Mouse (Mus musculus): ENCODE data around the gene Higd1b.

- no peak for TF ChIP-seq CTCF (IDR thresholded peaks at IDR 0.05; ENCODE audit: insufficient read depth, low read length)
- TF ChIP-seq POLR2A (IDR thresholded peaks at IDR 0.05; ENCODE audit: borderline replicate concordance, extremely low read depth, low read depth, low read length) = peak; percentile 70; the same call in 1 of the 2 replicates
Measured at GRCm38 (mm10) chr11:102880585-102881313, 45.1 kb downstream of the Higd1b start, which contains the start of the genes Eftud2 and Ccdc103.

All from lung, adult 2 months (tissue).